In genomic region chr16:4915931-4916330, GRCm38 (mm10) we compare ENCODE assay signal across 27 mouse cellular contexts.
"Had no signal": no experiment of that assay in that cellular context is flagged by ENCODE, and none has a peak within 500 bp of the region (broad histone marks: within the 10 kb centered on the region; RNA-seq: fewer than 3 reads in every experiment).

No protein-coding gene starts in this region.

- H3K27me3 ChIP-seq: heart, embryonic 13.5 days; heart, embryonic 15.5 days; hindbrain, embryonic 12.5 days; intestine, embryonic 15.5 days; kidney, embryonic 15.5 days; limb, embryonic 13.5 days; limb, embryonic 15.5 days had no signal

- DNase-seq: gastrocnemius, adult 2 months; gastrocnemius, postnatal 10 days; gastrocnemius, postnatal 25 days; heart, postnatal 36 days; kidney, adult 11 months; kidney, adult 2 months; kidney, adult 9 months; kidney, postnatal 14 days; kidney, postnatal 36 days; layer of hippocampus, adult 9-11 months; layer of hippocampus, postnatal 36 days; left cerebral cortex, postnatal 4 days had no signal

- H3K9ac ChIP-seq: heart, embryonic 13.5 days; heart, embryonic 15.5 days; hindbrain, embryonic 12.5 days; hindbrain, embryonic 14.5 days; intestine, embryonic 15.5 days; kidney, embryonic 15.5 days; limb, embryonic 13.5 days; limb, embryonic 15.5 days; liver, embryonic 14.5 days had no signal

- H3K4me2 ChIP-seq: heart, embryonic 11.5 days; heart, embryonic 13.5 days; heart, embryonic 15.5 days; hindbrain, embryonic 12.5 days; hindbrain, embryonic 14.5 days; intestine, embryonic 15.5 days; kidney, embryonic 15.5 days; limb, embryonic 13.5 days; limb, embryonic 15.5 days had no signal

- H3K9me3 ChIP-seq: heart, embryonic 13.5 days; heart, embryonic 15.5 days; hindbrain, embryonic 10.5 days; hindbrain, embryonic 12.5 days; intestine, embryonic 15.5 days; kidney, embryonic 15.5 days; limb, embryonic 13.5 days; limb, embryonic 15.5 days had no signal

- ATAC-seq: forebrain, embryonic 16.5 days; hindbrain, embryonic 16.5 days; inflammation-experienced regulatory T-cells, adult 6 months; intestine, embryonic 15.5 days had no signal

- H3K4me3 ChIP-seq: gastrocnemius, adult 2 months; heart, embryonic 13.5 days; heart, embryonic 15.5 days; hindbrain, embryonic 10.5 days; hindbrain, embryonic 12.5 days; intestine, embryonic 15.5 days; kidney, embryonic 15.5 days; limb, embryonic 13.5 days; limb, embryonic 15.5 days had no signal

- H3K4me1 ChIP-seq: hindbrain, embryonic 10.5 days had no signal

- H3K27ac ChIP-seq: gastrocnemius, adult 2 months; heart, embryonic 13.5 days; heart, embryonic 15.5 days; hindbrain, embryonic 10.5 days; hindbrain, embryonic 12.5 days; hindbrain, embryonic 14.5 days; intestine, embryonic 15.5 days; kidney, embryonic 15.5 days; kidney, postnatal 0 days; limb, embryonic 13.5 days; limb, embryonic 15.5 days; liver, embryonic 14.5 days had no signal
